Mouse (Mus musculus) layer of hippocampus, adult 18-20 months (tissue): Measurements from ENCODE around the gene Wwox. TPM values are rescaled to one million over a fixed set of nuclear protein-coding genes. Genes with fewer than 3 reads are reported as not detected.

Source experiments
- DNase-seq, 2 experiments: peaks; one replicate each; pipeline ENCODE4 v3.0.0; 2022; ENCODE audit warnings: low spot score in 2 of 2
- total RNA-seq, 2 experiments: library from RNA; stranded (reverse); gene quantifications; 2 replicates each; pipeline ENCODE4 v1.2.3; 2021

Wwox gene
- total RNA-seq, 2 experiments from 2014 or later, result 14.9 to 15.3 TPM

DNA sequence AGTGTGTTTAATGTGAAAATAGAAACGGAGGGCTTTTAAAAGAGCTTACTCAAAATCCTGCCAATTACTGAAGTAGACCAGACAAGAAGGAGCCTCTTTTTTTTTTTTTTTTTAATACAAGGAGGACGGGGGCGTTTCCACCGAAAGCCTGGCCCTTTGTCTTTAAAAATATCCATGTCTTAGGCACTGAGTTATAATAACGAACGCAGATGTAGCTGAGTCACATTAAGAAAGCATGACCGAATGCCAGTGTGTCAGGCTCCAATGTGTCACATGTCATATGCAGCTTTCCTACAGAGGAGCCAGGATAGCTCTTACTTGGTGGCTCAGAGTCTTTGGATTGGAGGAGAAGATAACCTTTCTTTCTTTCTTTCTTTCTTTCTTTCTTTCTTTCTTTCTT is 567.8 kb downstream of the Wwox start:
- peak in 1 of 2 experiments; percentile 14 for DNase-seq

- no peak for DNase-seq
Observed at GRCm38 (mm10) chr8:115008624-115009620, 569.5 kb downstream of the Wwox start.

DNA sequence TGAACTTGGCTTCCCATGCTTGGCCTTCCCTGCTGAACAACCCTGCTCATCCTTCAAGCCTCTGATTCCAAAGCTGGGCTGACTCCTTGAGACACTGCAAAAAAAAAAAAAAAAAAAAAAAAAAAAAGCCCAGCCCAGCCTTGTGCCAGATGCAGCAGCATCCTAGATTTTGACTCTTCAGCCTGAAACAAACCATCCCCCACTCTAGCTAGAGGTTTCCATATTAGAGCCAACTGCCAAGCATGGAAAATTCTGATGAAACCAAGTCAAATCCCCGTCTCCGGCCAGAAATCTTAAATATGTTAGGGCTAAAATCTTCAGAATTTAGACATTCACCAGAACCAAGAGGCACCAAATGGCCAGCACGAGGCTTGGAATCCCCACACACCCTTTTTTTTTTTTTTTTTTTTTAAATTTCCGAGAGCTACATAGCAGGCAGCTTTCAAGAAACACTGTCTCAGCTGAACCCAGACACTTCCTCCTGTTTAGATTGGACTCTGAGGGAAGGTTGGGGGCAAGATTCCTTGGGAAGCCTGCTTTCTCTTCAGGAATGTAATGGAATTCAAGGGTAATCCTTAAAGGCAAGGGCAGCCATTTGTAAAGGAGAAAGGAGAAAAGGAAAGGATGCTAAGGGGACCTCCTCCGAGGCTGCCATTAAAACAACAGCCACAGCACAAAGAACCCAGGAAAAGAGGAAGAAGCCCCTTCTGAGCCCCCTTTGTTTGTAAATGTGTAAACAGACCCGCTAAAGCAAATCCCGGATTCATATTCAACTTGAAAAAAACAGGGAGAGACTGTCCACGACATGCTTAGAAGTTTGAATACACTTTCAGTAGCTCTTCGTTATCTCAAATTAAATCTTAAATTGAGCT is 570.7 kb downstream of the Wwox start:
- no peak for DNase-seq

DNA sequence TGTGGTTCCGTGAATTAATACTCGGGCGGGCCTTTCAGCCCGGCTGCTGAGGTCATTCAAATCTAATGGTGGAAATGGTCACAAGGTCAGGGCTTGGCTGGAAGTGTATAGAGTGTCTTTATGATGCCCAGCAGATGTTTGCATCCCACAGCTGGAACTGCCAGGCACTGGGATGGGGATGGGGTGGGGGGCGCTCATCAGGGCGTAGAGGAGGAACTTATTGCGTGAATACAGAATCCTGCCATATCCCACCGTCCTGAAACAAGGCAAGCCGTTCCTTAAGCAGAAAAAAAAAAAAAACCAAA is 571.3 kb downstream of the Wwox start:
- no peak for DNase-seq

DNA sequence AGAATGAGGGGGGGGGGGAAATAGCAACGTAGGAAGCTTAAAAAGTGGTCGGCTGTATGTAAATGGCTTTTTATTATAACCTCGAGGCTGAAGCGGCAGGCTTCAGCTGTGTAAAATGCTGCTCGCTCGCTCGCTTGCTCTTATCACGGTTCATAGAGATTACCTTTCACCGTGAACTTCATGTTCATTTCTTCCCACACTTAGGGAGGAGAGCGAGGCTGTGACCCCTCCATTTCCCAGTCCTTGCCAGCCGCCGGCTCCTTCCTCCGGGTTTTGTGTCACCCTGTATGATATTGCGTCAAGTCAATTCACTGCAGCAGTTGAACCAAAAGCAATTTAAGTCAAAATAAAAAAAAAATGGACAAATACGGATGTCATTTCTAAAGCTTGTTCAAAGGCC is 580.2 kb downstream of the Wwox start:
- DNase-seq, result no peak

DNA sequence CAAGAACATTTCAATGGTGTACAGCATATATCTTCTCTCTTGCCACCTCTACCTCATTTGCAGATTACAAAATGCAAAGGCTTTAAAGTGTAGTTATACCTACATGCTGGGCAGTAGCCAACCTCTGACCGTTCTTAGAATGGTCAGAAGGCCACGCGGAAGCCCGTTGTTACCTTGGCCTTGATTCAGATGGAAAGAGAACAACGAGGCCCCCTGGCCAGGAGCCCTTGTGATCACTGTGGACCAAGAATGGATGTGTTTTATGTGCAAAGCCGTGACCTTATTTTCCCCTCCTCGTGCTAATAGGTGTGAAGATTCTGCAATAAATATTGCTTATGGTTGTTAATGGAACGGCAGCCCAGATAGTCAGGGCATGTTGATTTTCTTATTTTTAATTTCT is 582.3 kb downstream of the Wwox start:
- no peak for DNase-seq

DNA sequence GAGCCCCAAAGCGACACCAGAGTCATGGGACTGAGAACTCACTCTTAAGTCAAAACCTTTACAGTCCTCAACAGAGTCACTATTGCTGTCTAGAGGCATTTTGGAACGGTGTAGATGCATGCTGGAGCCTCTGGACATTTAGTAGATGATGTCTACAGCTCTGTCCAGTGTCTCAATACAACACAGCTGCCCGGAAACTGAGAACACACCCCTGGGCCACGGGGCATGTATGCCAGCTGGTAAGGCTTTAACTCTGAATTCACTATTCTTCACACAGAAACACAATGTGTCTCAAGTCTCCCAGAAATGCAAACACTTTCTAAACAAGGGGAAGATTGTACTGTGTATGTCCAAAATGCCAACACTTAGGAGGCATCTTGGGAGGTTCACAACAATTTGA is 584.6 kb downstream of the Wwox start:
- DNase-seq, result no peak

- no peak for DNase-seq
Observed at GRCm38 (mm10) chr8:115025390-115026098, 586.1 kb downstream of the Wwox start.

DNA sequence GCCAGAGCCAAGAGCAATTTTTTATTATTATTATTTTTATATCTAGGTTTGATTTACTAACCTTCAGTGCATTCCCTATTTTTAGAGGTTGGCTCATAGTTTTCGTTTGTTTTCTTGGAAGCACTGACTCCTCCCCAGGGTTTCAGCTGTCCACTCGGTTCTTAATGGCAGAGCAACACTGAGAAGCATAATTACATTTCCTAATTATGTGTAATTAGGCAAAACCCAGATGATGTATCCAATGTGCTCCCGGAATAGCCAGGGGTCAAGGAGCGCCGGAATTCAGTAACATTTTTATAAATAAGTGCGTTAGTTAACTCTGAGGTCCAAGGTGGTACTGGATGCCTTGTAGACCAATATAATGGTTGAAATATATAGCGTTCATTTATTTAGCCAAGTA is 586.7 kb downstream of the Wwox start:
- no peak for DNase-seq

DNA sequence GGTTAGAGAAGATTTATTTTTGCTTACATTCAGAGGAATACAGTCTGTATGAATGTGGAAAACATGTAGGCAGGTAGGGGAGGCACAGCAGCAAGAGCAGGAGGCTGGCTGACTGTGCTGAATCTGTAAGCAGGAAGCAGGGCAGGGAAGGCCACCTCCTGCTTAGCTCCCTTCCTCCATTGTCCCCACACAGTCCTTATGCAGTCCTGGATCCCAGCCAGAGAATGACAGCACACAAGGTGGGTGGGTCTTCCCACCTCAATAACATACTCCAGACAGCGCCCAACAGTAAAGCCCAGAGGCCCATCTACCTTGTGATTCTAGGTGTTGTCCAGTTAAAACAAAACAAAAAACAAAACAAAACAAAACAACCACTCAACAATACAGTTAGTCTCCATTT is 593.7 kb downstream of the Wwox start:
- no peak for DNase-seq

- DNase-seq, result no peak
Observed at GRCm38 (mm10) chr8:115036016-115036415, 596.6 kb downstream of the Wwox start.

GRCm38 (mm10) chr8:115038426-115038825 is 599.0 kb downstream of the Wwox start:
- DNase-seq, result no peak

DNA sequence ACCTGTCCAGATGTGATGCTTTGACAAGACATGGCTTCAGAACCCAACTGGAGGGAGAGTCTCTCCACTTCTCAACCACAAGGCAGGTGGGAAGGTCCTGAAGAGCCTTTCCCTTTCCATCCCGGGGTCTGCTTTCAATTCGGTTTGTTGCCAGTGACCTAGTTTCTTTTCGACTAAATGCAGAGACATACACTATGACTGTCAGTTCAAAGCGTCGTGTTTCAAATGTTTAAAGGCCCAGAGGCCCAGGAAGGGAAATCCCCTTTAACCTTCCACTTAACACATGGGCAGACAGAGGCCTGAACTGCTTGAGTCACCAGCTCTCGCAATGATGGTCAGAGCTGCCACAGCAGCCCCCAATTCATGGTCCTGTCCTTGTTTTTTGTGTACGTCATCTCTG is 606.3 kb downstream of the Wwox start:
- DNase-seq, result no peak

DNA sequence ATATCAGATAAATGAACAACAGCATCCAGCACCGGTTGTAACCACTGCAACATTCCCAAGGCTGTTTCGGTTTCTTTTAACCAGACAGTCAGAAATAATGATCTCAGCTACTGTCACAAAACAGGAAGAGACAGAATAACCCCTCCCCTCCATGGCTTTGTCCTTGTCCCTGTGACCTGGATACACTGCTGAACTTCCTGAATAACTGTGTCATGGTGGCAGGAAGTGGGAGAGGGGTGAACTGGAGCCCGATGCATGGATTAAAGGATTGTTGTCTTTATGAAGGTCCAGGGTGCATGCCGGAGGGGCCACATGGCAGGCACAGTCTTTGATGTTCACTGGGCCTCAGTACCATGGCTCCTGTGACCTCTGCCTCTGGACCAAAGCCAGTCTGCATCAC is 607.0 kb downstream of the Wwox start:
- DNase-seq, result no peak

DNA sequence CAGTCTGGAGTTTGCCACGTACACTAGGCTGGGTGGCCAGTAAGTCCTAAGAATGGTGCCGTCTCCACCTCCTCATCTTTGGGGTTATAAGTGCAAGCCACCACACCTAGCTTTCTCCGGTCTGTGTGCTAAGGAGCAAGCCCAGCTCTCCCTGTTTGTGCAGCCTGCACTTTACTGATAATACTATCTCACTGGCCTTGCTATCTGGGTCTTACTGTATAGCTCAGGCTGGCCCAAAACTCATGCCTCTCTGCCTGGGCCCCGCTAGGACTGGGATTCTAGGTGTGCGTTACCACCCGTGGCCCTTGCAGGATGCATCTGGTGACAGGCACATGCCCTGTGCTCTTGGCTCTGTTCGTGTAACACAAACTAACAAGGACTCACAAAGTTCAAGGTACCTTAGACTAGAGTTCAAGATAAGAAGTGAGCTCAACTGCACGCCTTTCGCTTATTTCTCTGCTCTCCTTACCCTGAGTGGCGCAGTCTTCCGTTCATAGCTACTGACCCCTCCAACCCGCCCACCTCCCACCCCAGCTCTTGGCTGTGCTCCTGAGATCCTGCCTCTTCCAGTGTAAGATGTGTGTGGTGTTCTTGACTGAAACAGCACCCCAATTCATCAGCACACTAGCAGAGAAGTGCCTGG is 618.9 kb downstream of the Wwox start:
- DNase-seq, result no peak

- DNase-seq, result no peak
Observed at GRCm38 (mm10) chr8:115063623-115064022, 624.2 kb downstream of the Wwox start.

GRCm38 (mm10) chr8:115064691-115065090 is 625.2 kb downstream of the Wwox start:
- DNase-seq, result no peak

- DNase-seq, result no peak
Observed at GRCm38 (mm10) chr8:115065386-115065785, 625.9 kb downstream of the Wwox start.

GRCm38 (mm10) chr8:115066550-115067058 is 627.1 kb downstream of the Wwox start:
- no peak for DNase-seq

- no peak for DNase-seq
Observed at GRCm38 (mm10) chr8:115068723-115069122, 629.3 kb downstream of the Wwox start.

- no peak for DNase-seq
Observed at GRCm38 (mm10) chr8:115070225-115070624, 630.8 kb downstream of the Wwox start.
